13 mouse cellular contexts compared by ENCODE assay signal in genomic region chr1:166402003-166402402, GRCm38 (mm10). TPM values are rescaled to one million over a fixed set of nuclear protein-coding genes. Genes with fewer than 3 reads are reported as not detected.
DNase-seq lines count a peak whose midpoint lies in the region; ATAC-seq lines count a peak whose summit lies in the region.
"Had no signal": no experiment of that assay in that cellular context is flagged by ENCODE, and none has a peak within 500 bp of the region (broad histone marks: within the 10 kb centered on the region; RNA-seq: fewer than 3 reads in every experiment).

No protein-coding gene starts in this region.

- no peaks in the 10 kb centered on the region for H3K9me3 ChIP-seq in hindbrain, embryonic 15.5 days
- H3K9me3 ChIP-seq in hindbrain, embryonic 11.5 days (ENCODE audit: control insufficient read depth, low read length) = no peaks in the 10 kb centered on the region

- WGBS in hindbrain, embryonic 15.5 days = 58% methylated on average over 4 of the region's 4 CpGs
- 92% methylated on average over 4 of the region's 4 CpGs for WGBS in hindbrain, embryonic 11.5 days

- no peak overlapping the region for H3K4me2 ChIP-seq in hindbrain, embryonic 15.5 days
- H3K4me2 ChIP-seq in hindbrain, embryonic 11.5 days (replicated peaks; ENCODE audit: low read depth, low read length) = no peak overlapping the region

- H3K4me1 ChIP-seq in hindbrain, embryonic 15.5 days (replicated peaks) = peaks cover 15% of the 10 kb centered on the region
- no peaks in the 10 kb centered on the region for H3K4me1 ChIP-seq in hindbrain, embryonic 11.5 days (replicated peaks; ENCODE audit: control insufficient read depth, insufficient read depth, low read length)

- peaks cover 51% of the 10 kb centered on the region for H3K36me3 ChIP-seq in hindbrain, embryonic 15.5 days
- H3K36me3 ChIP-seq in hindbrain, embryonic 11.5 days (ENCODE audit: control insufficient read depth, insufficient read depth, low read length) = 0 out of 2 replicates have a peak, but pooled peaks cover 18% of the 10 kb centered on the region

- H3K27ac ChIP-seq in hindbrain, embryonic 15.5 days (replicated peaks) = no peak overlapping the region
- H3K27ac ChIP-seq in hindbrain, embryonic 11.5 days (ENCODE audit: low read depth, low read length) = no peak overlapping the region
- H3K27ac ChIP-seq: left cerebral cortex, adult 2 months had no signal

- ATAC-seq in hindbrain, embryonic 15.5 days (ENCODE audit: low FRiP score, low read depth) = peak; percentile 55
- no peak for ATAC-seq in hindbrain, embryonic 11.5 days (ENCODE audit: low FRiP score)

- H3K4me3 ChIP-seq in hindbrain, embryonic 15.5 days = no peak overlapping the region
- no peak overlapping the region for H3K4me3 ChIP-seq in hindbrain, embryonic 11.5 days (ENCODE audit: low read depth, low read length)
- H3K4me3 ChIP-seq: erythroblast, embryonic 14.5 days; left cerebral cortex, adult 2 months had no signal

- H3K27me3 ChIP-seq in hindbrain, embryonic 15.5 days = no peaks in the 10 kb centered on the region
- H3K27me3 ChIP-seq in hindbrain, embryonic 11.5 days (ENCODE audit: control insufficient read depth, insufficient read depth, low read length) = no peaks in the 10 kb centered on the region

- peak; percentile 74 to 79 for DNase-seq in cerebellum, postnatal 14 days
- no peak for DNase-seq in cerebellum, adult 11-12 months
- DNase-seq in hindbrain, embryonic 11.5 days (ENCODE audit: low spot score) = no peak
- peak; percentile 53 for DNase-seq in retina, postnatal 1 day
- no peak for DNase-seq in retina, embryonic 14.5 days (ENCODE audit: low spot score)
- peak; percentile 35 to 74 for DNase-seq in layer of hippocampus, postnatal 14 days (ENCODE audit: low spot score in 2 of 2)
- no peak for DNase-seq in embryo, embryonic 11 days
- DNase-seq: adrenal gland, adult 8-10 months; B cell, adult 2 months; gastrocnemius, postnatal 36 days had no signal

- no peak overlapping the region for H3K9ac ChIP-seq in hindbrain, embryonic 15.5 days
- H3K9ac ChIP-seq in hindbrain, embryonic 11.5 days (ENCODE audit: low read depth, low read length) = no peak overlapping the region

RNA-seq across cellular contexts. Expression of gene Pogk, which starts 7.7 kb away (rescaled TPM):
- polyA plus RNA-seq in hindbrain, embryonic 15.5 days (2015; fragmentation: Nextera tagmentation; extraction: Ambion mirVana) = 34.1 and 38.6 TPM in 2 replicates
- polyA plus RNA-seq in hindbrain, embryonic 11.5 days (2014; fragmentation: Nextera tagmentation; extraction: Ambion mirVana) = 33.3 and 39.0 TPM in 2 replicates
- total RNA-seq in layer of hippocampus, postnatal 14 days (2021) = 10 to 100 TPM; 28.8 to 29.4 TPM

RNA-seq across cellular contexts. Expression of gene Tada1, which starts 23.1 kb away (rescaled TPM):
- 71.4 and 79.7 TPM in 2 replicates for polyA plus RNA-seq in hindbrain, embryonic 15.5 days (2015; fragmentation: Nextera tagmentation; extraction: Ambion mirVana)
- polyA plus RNA-seq in hindbrain, embryonic 11.5 days (2014; fragmentation: Nextera tagmentation; extraction: Ambion mirVana) = 70.0 and 74.9 TPM in 2 replicates
- total RNA-seq in layer of hippocampus, postnatal 14 days (2021) = 10 to 100 TPM; 36.1 to 38.9 TPM

Comparison
In these comparisons a context has a peak if more than half of its experiments do, and no peak if none do; other contexts are left out.
1. DNase-seq: peak in cerebellum, postnatal 14 days (2 of 2), retina, postnatal 1 day (single experiment) and layer of hippocampus, postnatal 14 days (2 of 2); none in cerebellum, adult 11-12 months (single experiment), hindbrain, embryonic 11.5 days (single experiment), retina, embryonic 14.5 days (single experiment) and embryo, embryonic 11 days (single experiment).